Mouse (Mus musculus) ZHBTc4 (cell line): ENCODE measurements around the gene Reg4.

Experiments used
- DNase-seq: peaks from one replicate; pipeline ENCODE4 v3.0.0-alpha.2; 2011; ENCODE audit warnings: low read depth, low spot score

Gene Reg4

GRCm38 (mm10) chr3:98221856-98222255, at the start of gene Reg4:
TSS of gene Reg4 (plus strand) at chr3:98222156.
- no peak for DNase-seq

- DNase-seq, result no peak
These were observed 43.6 kb upstream of the Reg4 start for GRCm38 (mm10) chr3:98178340-98178739.

- DNase-seq, result peak; percentile 68
These were observed 41.2 kb upstream of the Reg4 start for GRCm38 (mm10) chr3:98180805-98181204.

GRCm38 (mm10) chr3:98185163-98185714, 36.7 kb upstream of the Reg4 start:
- no peak for DNase-seq

GRCm38 (mm10) chr3:98187777-98188176, 34.2 kb upstream of the Reg4 start:
- no peak for DNase-seq

- DNase-seq, result no peak
These were observed 24.0 kb upstream of the Reg4 start for GRCm38 (mm10) chr3:98197711-98198532.

GRCm38 (mm10) chr3:98199747-98200146, 22.2 kb upstream of the Reg4 start:
- no peak for DNase-seq

- DNase-seq, result no peak
These were observed 18.7 kb upstream of the Reg4 start for GRCm38 (mm10) chr3:98203282-98203681.

GRCm38 (mm10) chr3:98206977-98207376, 15.0 kb upstream of the Reg4 start:
- DNase-seq, result no peak

GRCm38 (mm10) chr3:98209161-98209560, 12.8 kb upstream of the Reg4 start:
- no peak for DNase-seq

GRCm38 (mm10) chr3:98210860-98211259, 11.1 kb upstream of the Reg4 start:
- DNase-seq, result no peak

- no peak for DNase-seq
These were observed 10.5 kb upstream of the Reg4 start for GRCm38 (mm10) chr3:98211301-98212081.

- no peak for DNase-seq
These were observed 5.7 kb upstream of the Reg4 start for GRCm38 (mm10) chr3:98216296-98216695.

- no peak for DNase-seq
These were observed 1.3 kb downstream of the Reg4 start for GRCm38 (mm10) chr3:98223263-98223662.

GRCm38 (mm10) chr3:98223783-98224580, 2.0 kb downstream of the Reg4 start:
- peak; percentile 67 for DNase-seq

GRCm38 (mm10) chr3:98224975-98225374, 3.0 kb downstream of the Reg4 start:
- no peak for DNase-seq

- DNase-seq, result no peak
These were observed 3.8 kb downstream of the Reg4 start for GRCm38 (mm10) chr3:98225746-98226145.

- peak; percentile 80 for DNase-seq
These were observed 5.1 kb downstream of the Reg4 start for GRCm38 (mm10) chr3:98226988-98227610.

GRCm38 (mm10) chr3:98227763-98228162, 5.8 kb downstream of the Reg4 start:
- no peak for DNase-seq

- DNase-seq, result no peak
These were observed 8.0 kb downstream of the Reg4 start for GRCm38 (mm10) chr3:98229943-98230342.

GRCm38 (mm10) chr3:98233504-98233903, 11.5 kb downstream of the Reg4 start:
- no peak for DNase-seq
